Mouse (Mus musculus) ovary, postnatal 10 days (tissue): ENCODE data around the gene Gm5136.

Experiments used
- DNase-seq: peaks from one replicate; pipeline ENCODE4 v3.0.0; 2022; ENCODE audit warnings: low spot score

Gene Gm5136

GRCm38 (mm10) chr10:108699946-108700345 lies at the start of gene Gm5136:
Gene Gm5136, minus strand, starts transcription at chr10:108700160.
- DNase-seq: no peak

GRCm38 (mm10) chr10:108743759-108744158 lies 43.8 kb upstream of the Gm5136 start:
- DNase-seq: no peak

GRCm38 (mm10) chr10:108733982-108734381 lies 34.0 kb upstream of the Gm5136 start:
- DNase-seq: no peak

GRCm38 (mm10) chr10:108728961-108729360 lies 29.0 kb upstream of the Gm5136 start:
- no peak for DNase-seq

GRCm38 (mm10) chr10:108726391-108726790 lies 26.4 kb upstream of the Gm5136 start:
- no peak for DNase-seq

GRCm38 (mm10) chr10:108724878-108725277 lies 24.9 kb upstream of the Gm5136 start:
- DNase-seq: no peak

- no peak for DNase-seq
Measured at GRCm38 (mm10) chr10:108710514-108710913, 10.6 kb upstream of the Gm5136 start.

- DNase-seq: no peak
Measured at GRCm38 (mm10) chr10:108705658-108706057, 5.7 kb upstream of the Gm5136 start.

- DNase-seq: no peak
Measured at GRCm38 (mm10) chr10:108701361-108702128, 1.6 kb upstream of the Gm5136 start.

GRCm38 (mm10) chr10:108697062-108697461 lies 2.9 kb downstream of the Gm5136 start:
- DNase-seq: no peak

- DNase-seq: no peak
Measured at GRCm38 (mm10) chr10:108690954-108691353, 9.0 kb downstream of the Gm5136 start.

GRCm38 (mm10) chr10:108686696-108687095 lies 13.3 kb downstream of the Gm5136 start:
- no peak for DNase-seq

GRCm38 (mm10) chr10:108679675-108680390 lies 20.1 kb downstream of the Gm5136 start:
- DNase-seq: no peak

GRCm38 (mm10) chr10:108677053-108677452 lies 22.9 kb downstream of the Gm5136 start:
- DNase-seq: no peak

- no peak for DNase-seq
Measured at GRCm38 (mm10) chr10:108668944-108669343, 31.0 kb downstream of the Gm5136 start.

- no peak for DNase-seq
Measured at GRCm38 (mm10) chr10:108660295-108660694, 39.7 kb downstream of the Gm5136 start.

GRCm38 (mm10) chr10:108658300-108658699 lies 41.7 kb downstream of the Gm5136 start:
- no peak for DNase-seq

GRCm38 (mm10) chr10:108657669-108658068 lies 42.3 kb downstream of the Gm5136 start:
- DNase-seq: no peak

GRCm38 (mm10) chr10:108656898-108657297 lies 43.1 kb downstream of the Gm5136 start:
- DNase-seq: no peak

GRCm38 (mm10) chr10:108655074-108655473 lies 44.9 kb downstream of the Gm5136 start:
- no peak for DNase-seq

- no peak for DNase-seq
Measured at GRCm38 (mm10) chr10:108652831-108653230, 47.1 kb downstream of the Gm5136 start.

- no peak for DNase-seq
Measured at GRCm38 (mm10) chr10:108652066-108652465, 47.9 kb downstream of the Gm5136 start.

- no peak for DNase-seq
Measured at GRCm38 (mm10) chr10:108649174-108649573, 50.8 kb downstream of the Gm5136 start.
